Mouse (Mus musculus) 416B (cell line): Measurements from ENCODE around the gene Noct.

Experiments used
- DNase-seq: peaks from one replicate; pipeline ENCODE4 v3.0.0; 2011; ENCODE audit warnings: low read depth

The Noct gene

DNA sequence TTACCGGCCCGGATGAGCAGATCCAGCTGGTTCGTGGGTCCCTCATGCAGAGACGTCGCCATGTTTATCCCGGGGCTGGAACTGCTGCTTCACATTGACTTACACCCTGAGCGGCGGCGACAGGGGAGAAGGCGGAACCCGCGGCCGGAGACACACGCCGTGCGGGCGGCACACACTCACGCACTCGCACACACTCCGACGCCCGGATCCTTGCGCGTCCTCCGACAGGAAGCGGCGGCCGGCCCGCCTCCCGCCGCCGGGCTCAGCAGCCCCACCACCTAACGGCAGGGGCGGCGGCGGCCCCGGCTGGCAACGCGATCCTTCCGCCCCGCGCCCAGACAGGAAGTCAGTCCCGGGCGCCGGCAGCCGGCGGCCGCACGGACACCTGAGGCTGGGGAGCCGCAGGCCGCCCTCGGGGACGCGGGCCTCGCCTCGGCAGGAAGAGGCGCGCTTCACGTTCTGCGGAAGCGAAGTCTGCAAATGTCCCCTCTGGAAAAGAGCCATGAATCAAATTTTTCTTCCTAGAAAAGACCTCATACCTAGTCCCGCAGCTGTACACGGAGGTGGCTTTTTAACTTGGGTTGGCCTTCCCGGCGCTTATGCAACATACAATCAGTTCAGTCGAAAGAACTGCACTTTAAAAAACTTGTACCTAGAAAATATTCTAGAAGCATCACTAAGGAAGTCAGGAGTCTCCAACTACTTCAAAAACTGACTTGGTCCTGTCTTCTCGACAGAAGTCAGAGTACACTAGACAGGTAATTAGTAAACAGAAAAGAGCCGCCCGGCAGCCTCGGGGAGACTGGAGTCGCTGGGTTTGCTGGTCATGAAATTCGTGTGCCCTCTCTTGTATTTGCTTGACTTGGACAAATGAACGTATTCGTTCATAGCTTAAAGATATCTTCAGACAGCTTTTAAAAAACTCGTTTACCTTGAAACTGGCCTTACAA is 53.2 kb downstream of the Noct start:
- DNase-seq, result peak; percentile 74

DNA sequence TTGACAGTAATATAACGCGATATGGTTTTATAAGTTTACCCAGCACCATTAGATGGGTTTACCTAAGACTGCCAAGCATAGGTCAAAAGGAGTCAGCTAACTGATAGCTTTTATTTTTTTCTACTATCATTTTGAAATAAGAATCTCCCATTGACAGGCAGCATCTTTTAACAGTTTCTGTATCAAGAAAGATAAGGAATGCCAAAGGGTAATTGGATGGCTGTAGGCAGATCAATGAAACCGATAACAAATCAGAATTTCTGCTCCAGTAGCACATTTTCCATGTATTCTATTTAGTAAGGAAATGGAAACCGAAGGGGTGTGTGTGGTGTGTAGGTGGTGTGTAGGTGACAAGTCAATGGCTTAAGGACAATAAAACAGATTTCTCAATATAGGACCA is 54.2 kb downstream of the Noct start:
- DNase-seq, result no peak

DNA sequence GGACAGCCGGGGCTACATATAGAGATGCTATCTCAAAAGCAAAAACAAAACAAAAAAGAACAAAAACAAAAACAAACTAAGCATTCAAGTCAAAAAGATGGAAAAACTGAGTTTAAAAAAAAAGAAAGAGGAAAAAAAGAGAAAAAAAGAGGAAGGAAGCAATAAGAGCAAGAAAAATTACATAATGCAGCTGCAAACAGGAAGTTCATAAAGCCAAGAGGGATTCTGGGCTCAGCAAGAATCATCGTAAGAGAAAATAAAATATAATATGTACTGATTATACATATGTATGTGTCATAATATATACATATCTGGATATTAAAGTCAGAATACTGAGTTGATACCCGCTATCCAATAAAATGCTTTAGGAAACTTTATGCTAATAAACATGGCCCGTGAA is 57.5 kb downstream of the Noct start:
- DNase-seq, result peak; percentile 56

DNA sequence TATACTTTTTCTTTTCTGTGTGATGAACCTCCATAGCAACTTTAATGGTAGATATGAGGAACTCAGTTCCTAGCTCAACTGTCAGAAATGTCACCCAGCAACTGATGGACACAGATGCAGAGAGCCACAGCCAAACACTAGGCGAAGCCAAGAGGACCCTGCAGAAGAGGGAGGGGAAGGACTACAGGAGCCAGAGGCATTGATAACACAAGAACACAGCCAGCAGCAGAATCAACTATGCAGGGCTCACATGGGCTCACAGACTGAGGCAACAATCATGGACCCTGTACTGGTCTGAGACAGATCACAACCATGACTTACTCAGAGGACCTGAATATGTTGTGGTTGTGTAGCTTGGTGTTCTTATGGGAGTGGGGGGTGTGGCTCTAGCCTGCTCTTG is 60.1 kb downstream of the Noct start:
- no peak for DNase-seq

DNA sequence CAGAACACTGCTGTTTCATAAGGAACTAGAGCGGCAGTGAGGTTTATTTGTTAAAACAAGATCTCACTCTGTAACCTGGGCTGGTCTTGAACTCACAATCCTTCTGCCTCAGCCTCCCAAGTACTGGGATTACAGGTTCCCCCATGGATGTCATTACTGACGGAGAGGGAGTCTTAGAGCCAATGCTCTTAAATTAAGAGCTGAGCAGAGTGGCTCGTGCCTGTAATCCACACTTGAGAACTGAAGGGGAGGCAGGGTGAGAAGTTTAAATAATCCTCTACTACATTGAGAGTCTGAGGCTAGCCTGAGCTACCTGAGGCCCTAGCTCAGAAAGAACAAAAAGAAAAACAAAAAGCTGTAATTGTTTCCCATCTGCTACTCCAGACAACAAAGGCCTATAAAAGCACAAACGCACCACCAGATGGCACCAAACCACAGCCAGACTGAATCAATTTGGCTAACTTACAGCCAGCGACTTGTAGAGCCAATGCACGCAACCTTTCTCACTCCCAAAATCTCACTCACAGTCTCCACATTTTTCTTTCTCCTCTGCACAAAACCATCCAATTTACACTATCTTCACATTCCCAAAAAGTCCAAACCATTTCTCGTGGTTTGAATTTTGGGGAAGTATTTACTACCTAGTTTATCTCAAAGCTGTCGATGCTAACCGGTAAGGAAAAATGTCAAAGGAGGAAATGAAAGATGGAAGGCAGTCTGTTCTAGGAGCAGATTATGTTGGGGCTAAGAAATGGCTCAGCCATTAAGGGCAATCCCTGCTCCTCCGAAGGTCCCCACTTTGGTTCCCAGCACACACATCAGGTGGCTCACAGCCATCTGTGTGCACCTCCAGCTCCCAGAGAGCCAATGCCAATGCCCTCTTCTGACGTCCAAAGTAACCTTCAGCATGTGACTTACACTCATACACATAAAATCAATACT is 64.9 kb downstream of the Noct start:
- DNase-seq, result peak; percentile 80

DNA sequence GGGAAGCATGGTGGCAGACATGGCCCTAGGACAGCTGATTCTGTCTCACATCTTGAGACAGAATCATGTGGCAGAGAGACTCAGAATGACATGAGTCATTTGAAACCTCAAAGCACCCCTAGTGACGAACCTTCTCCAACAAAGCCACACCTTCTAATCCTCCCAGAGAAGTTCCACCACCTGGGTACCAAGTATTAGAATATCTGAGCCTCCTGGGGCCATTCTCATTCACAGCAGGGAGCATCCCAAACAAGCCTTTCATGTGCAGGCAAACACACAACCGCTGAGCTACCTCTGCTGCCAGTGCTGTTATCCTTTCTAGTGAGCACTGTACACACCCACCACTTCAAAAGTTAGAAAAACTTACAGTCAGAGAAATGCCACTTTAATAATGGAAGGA is 70.0 kb downstream of the Noct start:
- peak; percentile 28 for DNase-seq

DNA sequence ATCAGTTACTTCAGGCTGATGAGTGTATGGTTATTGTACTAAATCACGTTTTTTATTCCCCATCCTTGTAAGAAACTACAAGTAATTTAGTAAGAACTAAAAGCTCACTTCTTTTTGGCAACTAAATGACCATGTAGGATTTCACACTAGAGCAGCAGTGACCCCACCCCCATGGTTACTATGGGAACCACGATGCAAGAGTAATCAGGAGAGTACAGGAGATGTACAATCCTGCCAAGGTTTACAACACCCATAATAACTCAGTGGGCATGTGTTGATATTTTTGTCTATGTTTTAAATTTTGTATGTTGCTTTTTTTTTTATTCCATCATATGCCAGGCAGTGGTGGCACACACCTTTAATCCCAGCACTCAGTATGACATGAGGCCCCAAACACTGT is 71.0 kb downstream of the Noct start:
- DNase-seq, result no peak

DNA sequence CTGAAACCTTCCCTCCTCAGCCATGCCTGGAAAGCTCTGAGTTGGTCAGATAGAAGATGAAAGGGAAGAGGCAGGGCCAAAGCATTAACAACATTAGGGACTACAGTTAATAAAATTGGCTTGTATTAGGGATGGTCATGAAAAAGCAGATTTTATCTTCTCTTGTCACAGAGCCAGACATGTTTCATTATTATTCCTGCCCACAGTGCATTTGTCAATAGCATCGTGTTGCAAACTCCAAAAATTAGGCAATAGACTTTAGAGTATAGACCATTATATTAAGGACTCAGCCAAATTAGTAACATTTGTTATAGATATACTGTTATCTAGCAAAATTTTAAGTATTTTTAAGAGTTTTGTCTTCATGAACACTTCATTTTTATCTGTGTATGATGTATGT is 72.5 kb downstream of the Noct start:
- DNase-seq, result peak; percentile 70
